Mouse (Mus musculus): ENCODE measurements around the gene Six3. TPM values are rescaled to one million over a fixed set of nuclear protein-coding genes. Genes with fewer than 3 reads are reported as not detected.

The Six3 gene
- polyA plus RNA-seq, 1 experiment from 2014 or later, result 0.45 TPM

- Histone ChIP-seq H3K4me3 (0 out of 2 replicates have a peak overlapping the region, but pooled peaks have one; percentile 2), H3K27ac (no peak overlapping the region), H3K9me3 (replicated peaks) (no peaks in the 10 kb centered on the region)
Observed at GRCm38 (mm10) chr17:85614722-85615331, 1.4 kb downstream of the Six3 start.

GRCm38 (mm10) chr17:85615586-85615985, 2.2 kb downstream of the Six3 start:
- Histone ChIP-seq H3K4me3 (no peak overlapping the region), H3K4me2 (replicated peaks) (no peak overlapping the region), H3K9me3 (replicated peaks) (no peaks in the 10 kb centered on the region), H3K4me1 (peaks cover 7% of the 10 kb centered on the region), H3K36me3 (no peaks in the 10 kb centered on the region), H3K9ac (no peak overlapping the region), H3K27me3 (peaks cover 100% of the 10 kb centered on the region), H3K27ac (no peak overlapping the region)
- 2% methylated on average over 4 of the region's 4 CpGs for WGBS
- ATAC-seq (ENCODE audit: low FRiP score), result no peak

More at GRCm38 (mm10) chr17:85614722-85615331, 1.4 kb downstream of the Six3 start:
- no peak for ATAC-seq (ENCODE audit: low FRiP score)
- WGBS, result under 1% methylated on average over 38 of the region's 38 CpGs
- Histone ChIP-seq H3K4me1 (peaks cover 6% of the 10 kb centered on the region), H3K9ac (no peak overlapping the region), H3K27me3 (peaks cover 100% of the 10 kb centered on the region), H3K4me2 (replicated peaks) (0 out of 2 replicates have a peak overlapping the region, but pooled peaks have one; percentile 19), H3K36me3 (no peaks in the 10 kb centered on the region)

GRCm38 (mm10) chr17:85616526-85617500, 3.4 kb downstream of the Six3 start:
- under 1% methylated on average over 41 of the region's 41 CpGs for WGBS
- H3K4me1 ChIP-seq, result peaks cover 19% of the 10 kb centered on the region
- no peak overlapping the region for H3K4me3 ChIP-seq
- no peak overlapping the region for H3K4me2 ChIP-seq (replicated peaks)
- no peak for ATAC-seq (ENCODE audit: low FRiP score)
- H3K9ac ChIP-seq, result no peak overlapping the region
- H3K36me3 ChIP-seq, result no peaks in the 10 kb centered on the region
- peaks cover 100% of the 10 kb centered on the region for H3K27me3 ChIP-seq
- H3K27ac ChIP-seq, result no peak overlapping the region
- no peaks in the 10 kb centered on the region for H3K9me3 ChIP-seq (replicated peaks)

GRCm38 (mm10) chr17:85617566-85618358, 4.4 kb downstream of the Six3 start:
- peaks cover 20% of the 10 kb centered on the region for H3K4me1 ChIP-seq
- H3K4me2 ChIP-seq (replicated peaks), result peak overlapping the region; percentile 27
- H3K9ac ChIP-seq, result 0 out of 2 replicates have a peak overlapping the region, but pooled peaks have one; percentile 13
- H3K9me3 ChIP-seq (replicated peaks), result no peaks in the 10 kb centered on the region
- no peak for ATAC-seq (ENCODE audit: low FRiP score)
- no peak overlapping the region for H3K27ac ChIP-seq
- H3K4me3 ChIP-seq, result peak overlapping the region; percentile 10
- peaks cover 100% of the 10 kb centered on the region for H3K27me3 ChIP-seq
- 0% methylated on average over 36 of the region's 36 CpGs for WGBS
- no peaks in the 10 kb centered on the region for H3K36me3 ChIP-seq

- Histone ChIP-seq H3K4me1 (peaks cover 23% of the 10 kb centered on the region), H3K36me3 (no peaks in the 10 kb centered on the region), H3K27me3 (peaks cover 100% of the 10 kb centered on the region), H3K27ac (no peak overlapping the region), H3K9ac (0 out of 2 replicates have a peak overlapping the region, but pooled peaks have one; percentile 13), H3K9me3 (replicated peaks) (no peaks in the 10 kb centered on the region), H3K4me2 (replicated peaks) (peak overlapping the region; percentile 27), H3K4me3 (peak overlapping the region; percentile 10; the same call in 1 of the 2 replicates)
- ATAC-seq (ENCODE audit: low FRiP score), result no peak
- under 1% methylated on average over 34 of the region's 34 CpGs for WGBS
Observed at GRCm38 (mm10) chr17:85618359-85619112, 5.1 kb downstream of the Six3 start.

- Histone ChIP-seq H3K9ac (no peak overlapping the region), H3K27me3 (peaks cover 94% of the 10 kb centered on the region), H3K9me3 (replicated peaks) (no peaks in the 10 kb centered on the region), H3K27ac (no peak overlapping the region), H3K36me3 (no peaks in the 10 kb centered on the region), H3K4me2 (replicated peaks) (no peak overlapping the region), H3K4me1 (peaks cover 24% of the 10 kb centered on the region), H3K4me3 (no peak overlapping the region)
- ATAC-seq (ENCODE audit: low FRiP score), result no peak
- WGBS, result 3% methylated on average over 20 of the region's 20 CpGs
Observed at GRCm38 (mm10) chr17:85619113-85620085, 6.0 kb downstream of the Six3 start.

- no peak overlapping the region for H3K4me3 ChIP-seq
- no peak overlapping the region for H3K27ac ChIP-seq
- H3K4me2 ChIP-seq (replicated peaks), result no peak overlapping the region
- WGBS, result under 1% methylated on average over 6 of the region's 6 CpGs
- peaks cover 24% of the 10 kb centered on the region for H3K4me1 ChIP-seq
- H3K27me3 ChIP-seq, result peaks cover 92% of the 10 kb centered on the region
- no peak overlapping the region for H3K9ac ChIP-seq
- no peaks in the 10 kb centered on the region for H3K9me3 ChIP-seq (replicated peaks)
- no peaks in the 10 kb centered on the region for H3K36me3 ChIP-seq
- ATAC-seq (ENCODE audit: low FRiP score), result no peak
Observed at GRCm38 (mm10) chr17:85620086-85620481, 6.7 kb downstream of the Six3 start.

- Histone ChIP-seq H3K9ac (no peak overlapping the region), H3K27me3 (peaks cover 92% of the 10 kb centered on the region), H3K36me3 (no peaks in the 10 kb centered on the region), H3K4me3 (peak overlapping the region; percentile 23), H3K27ac (no peak overlapping the region), H3K9me3 (replicated peaks) (no peaks in the 10 kb centered on the region), H3K4me1 (peaks cover 24% of the 10 kb centered on the region), H3K4me2 (replicated peaks) (peak overlapping the region; percentile 39)
- WGBS, result under 1% methylated on average over 44 of the region's 54 CpGs
- ATAC-seq (ENCODE audit: low FRiP score), result no peak
Observed at GRCm38 (mm10) chr17:85620680-85621504, 7.5 kb downstream of the Six3 start.

- Histone ChIP-seq H3K27ac (no peak overlapping the region), H3K27me3 (peaks cover 92% of the 10 kb centered on the region), H3K4me2 (replicated peaks) (peak overlapping the region; percentile 39), H3K36me3 (no peaks in the 10 kb centered on the region), H3K4me1 (peaks cover 24% of the 10 kb centered on the region), H3K4me3 (peak overlapping the region; percentile 23), H3K9ac (peak overlapping the region; percentile 32; the same call in 1 of the 2 replicates), H3K9me3 (replicated peaks) (no peaks in the 10 kb centered on the region)
- 1% methylated on average over 67 of the region's 67 CpGs for WGBS
- no peak for ATAC-seq (ENCODE audit: low FRiP score)
Observed at GRCm38 (mm10) chr17:85621505-85622310, 8.3 kb downstream of the Six3 start.
